Mouse (Mus musculus) cerebellum, postnatal 10 days (tissue): ENCODE measurements around the gene Pim3.

Experiments
- DNase-seq, 2 experiments: peaks; one replicate each; pipeline ENCODE4 v3.0.0; 2021; ENCODE audit warnings: mixed read lengths in 2 of 2

The Pim3 gene

GRCm38 (mm10) chr15:88837977-88838376 is 24.0 kb upstream of the Pim3 start:
- peak; percentile 40 to 46 for DNase-seq

GRCm38 (mm10) chr15:88839271-88839670 is 22.7 kb upstream of the Pim3 start:
- peak; percentile 79 to 88 for DNase-seq

GRCm38 (mm10) chr15:88840126-88840525 is 21.9 kb upstream of the Pim3 start:
- DNase-seq: peak; percentile 83 to 88

GRCm38 (mm10) chr15:88841160-88841559 is 20.8 kb upstream of the Pim3 start:
- DNase-seq: peak; percentile 83 to 88

GRCm38 (mm10) chr15:88841580-88842299 is 20.2 kb upstream of the Pim3 start:
- DNase-seq: peak; percentile 99

GRCm38 (mm10) chr15:88842300-88842673 is 19.7 kb upstream of the Pim3 start:
- DNase-seq: peak in 1 of 2 experiments; percentile 70

GRCm38 (mm10) chr15:88843486-88844097 is 18.4 kb upstream of the Pim3 start:
- DNase-seq: peak; percentile 55 to 68

- peak; percentile 82 to 88 for DNase-seq
Observed at GRCm38 (mm10) chr15:88844966-88845365, 17.0 kb upstream of the Pim3 start.

- no peak for DNase-seq
Observed at GRCm38 (mm10) chr15:88848661-88849060, 13.3 kb upstream of the Pim3 start.

GRCm38 (mm10) chr15:88849621-88850020 is 12.4 kb upstream of the Pim3 start:
- DNase-seq: no peak

GRCm38 (mm10) chr15:88850146-88850826 is 11.7 kb upstream of the Pim3 start:
- peak; percentile 79 to 89 for DNase-seq

GRCm38 (mm10) chr15:88851076-88851475 is 10.9 kb upstream of the Pim3 start:
- peak; percentile 25 to 31 for DNase-seq

GRCm38 (mm10) chr15:88851507-88852149 is 10.4 kb upstream of the Pim3 start:
- peak; percentile 27 to 38 for DNase-seq

- peak in 1 of 2 experiments; percentile 22 for DNase-seq
Observed at GRCm38 (mm10) chr15:88853106-88853505, 8.9 kb upstream of the Pim3 start.

- peak; percentile 68 to 75 for DNase-seq
Observed at GRCm38 (mm10) chr15:88854119-88854968, 7.6 kb upstream of the Pim3 start.

- DNase-seq: peak in 1 of 2 experiments; percentile 60
Observed at GRCm38 (mm10) chr15:88854969-88855830, 6.8 kb upstream of the Pim3 start.

GRCm38 (mm10) chr15:88855896-88856417 is 6.0 kb upstream of the Pim3 start:
- peak in 1 of 2 experiments; percentile 39 for DNase-seq

- DNase-seq: peak in 1 of 2 experiments; percentile 18
Observed at GRCm38 (mm10) chr15:88856613-88857012, 5.4 kb upstream of the Pim3 start.

- DNase-seq: peak in 1 of 2 experiments; percentile 17
Observed at GRCm38 (mm10) chr15:88857361-88857760, 4.6 kb upstream of the Pim3 start.

- DNase-seq: peak; percentile 92 to 96
Observed at GRCm38 (mm10) chr15:88858141-88858541, 3.8 kb upstream of the Pim3 start.

- no peak for DNase-seq
Observed at GRCm38 (mm10) chr15:88858707-88859106, 3.3 kb upstream of the Pim3 start.
